Mouse (Mus musculus): Measurements from ENCODE around the gene Herpud2.

DNA sequence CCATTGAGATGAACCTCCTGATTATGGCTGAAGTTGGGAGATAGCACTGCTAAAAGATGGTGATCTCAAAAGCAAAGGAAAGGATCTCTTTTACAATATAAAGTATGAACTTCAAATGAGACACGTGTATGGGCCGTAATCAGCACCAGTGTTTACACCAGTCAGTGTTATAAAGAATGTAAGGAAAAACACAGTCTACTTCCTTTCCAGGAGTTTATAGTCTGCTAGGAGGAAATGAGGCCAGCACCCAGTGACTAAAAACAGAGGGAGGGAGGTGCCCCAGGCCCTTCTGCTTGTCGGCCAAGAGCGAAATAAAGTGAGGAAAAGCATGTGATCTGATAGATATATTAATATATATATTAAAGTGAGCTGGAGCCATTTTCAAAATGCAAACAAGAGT is 6.6 kb upstream of the Herpud2 start:
- TF ChIP-seq CTCF (IDR thresholded peaks at IDR 0.05; ENCODE audit: borderline replicate concordance, control insufficient read depth, extremely low read depth, insufficient read depth, low read length, poor library complexity) (no peak), POLR2A (IDR thresholded peaks at IDR 0.05; ENCODE audit: control insufficient read depth, extremely low read depth, insufficient read depth, low read length, poor library complexity) (no peak)
